Mouse (Mus musculus) stomach, embryonic 14.5 days (tissue): ENCODE data around the gene Cnnm2. TPM values are rescaled to one million over a fixed set of nuclear protein-coding genes. Genes with fewer than 3 reads are reported as not detected.

Experiments
- ATAC-seq: fragments of 200-750 bp; cut with Nextera tagmentation; 2 replicates; pipeline ENCODE4 v1.8.0; 2017; ENCODE audit warnings: low read depth, moderate TSS enrichment; ENCODE audit not compliant: insufficient number of reproducible peaks, insufficient read depth, low FRiP score
- H3K27ac ChIP-seq: fragments of 300-500 bp; sonication (generic); 2 replicates; pipeline ENCODE4 v1.5.1; 2014; ENCODE audit warnings: mild to moderate bottlenecking, low read length, moderate library complexity, mixed read lengths
- H3K27me3 ChIP-seq: fragments of 300-500 bp; sonication (generic); 2 replicates; pipeline ENCODE4 v1.6.1; 2014; ENCODE audit warnings: low read length, control low read depth, mixed read lengths; ENCODE audit not compliant: control insufficient read depth, insufficient read depth
- H3K36me3 ChIP-seq: fragments of 300-500 bp; sonication (generic); 2 replicates; pipeline ENCODE4 v1.6.1; 2014; ENCODE audit warnings: mild to moderate bottlenecking, control low read depth, low read length, moderate library complexity, mixed read lengths; ENCODE audit not compliant: control insufficient read depth, insufficient read depth
- H3K4me1 ChIP-seq: fragments of 300-500 bp; sonication (generic); 2 replicates; pipeline ENCODE4 v1.6.1; 2014; ENCODE audit warnings: low read length, control low read depth, mixed read lengths; ENCODE audit not compliant: control insufficient read depth, insufficient read depth
- H3K4me2 ChIP-seq: fragments of 300-500 bp; sonication (generic); replicated peaks from 2 replicates; pipeline ENCODE4 v1.6.1; 2014; ENCODE audit warnings: low read depth, low read length, control low read depth
- H3K4me3 ChIP-seq: fragments of 300-500 bp; sonication (generic); 2 replicates; pipeline ENCODE4 v1.5.1; 2014; ENCODE audit warnings: low read depth, low read length, control low read depth
- H3K9ac ChIP-seq: fragments of 300-500 bp; sonication (generic); replicated peaks from 2 replicates; pipeline ENCODE4 v1.6.1; 2014; ENCODE audit warnings: low read depth, mild to moderate bottlenecking, control low read depth, low read length, moderate library complexity, mixed read lengths
- H3K9me3 ChIP-seq: fragments of 300-500 bp; sonication (generic); 2 replicates; pipeline ENCODE4 v1.6.1; 2016; ENCODE audit warnings: low read depth, low read length, control low read depth; ENCODE audit not compliant: control insufficient read depth
- WGBS: fragments of 180-500 bp; shearing (Covaris S2); extraction: QIAGEN DNeasy Blood & Tissue Kit; methylation state at CpG from one replicate; pipeline ENCODE4 v1.1.7; 2014; 5-methylcytosine and 5-hydroxymethylcytosine counted together
- polyA plus RNA-seq: library from polyadenylated mRNA; unstranded; fragments of >200 nt; fragmentation: Nextera tagmentation; extraction: Ambion mirVana; gene quantifications from 2 replicates; pipeline ENCODE4 v1.2.1, GENCODE M21; 2014

Gene Cnnm2
- polyA plus RNA-seq, 1 experiment from 2014 or later, result 2.5 TPM

GRCm38 (mm10) chr19:46890657-46891056 is 129.3 kb downstream of the Cnnm2 start:
- Histone ChIP-seq H3K4me1 (no peaks in the 10 kb centered on the region), H3K4me2 (no peak overlapping the region), H3K27ac (no peak overlapping the region), H3K9me3 (no peaks in the 10 kb centered on the region), H3K9ac (no peak overlapping the region), H3K4me3 (no peak overlapping the region), H3K36me3 (peaks cover 56% of the 10 kb centered on the region), H3K27me3 (no peaks in the 10 kb centered on the region)
- no peak for ATAC-seq
- WGBS, result 89% methylated on average over 8 of the region's 8 CpGs

- Histone ChIP-seq H3K4me2 (no peak overlapping the region), H3K27me3 (no peaks in the 10 kb centered on the region), H3K27ac (no peak overlapping the region), H3K4me1 (no peaks in the 10 kb centered on the region), H3K36me3 (peaks cover 57% of the 10 kb centered on the region), H3K9ac (no peak overlapping the region), H3K4me3 (no peak overlapping the region), H3K9me3 (no peaks in the 10 kb centered on the region)
- no peak for ATAC-seq
- 64% methylated on average over 3 of the region's 3 CpGs for WGBS
Observed at GRCm38 (mm10) chr19:46892856-46893255, 131.5 kb downstream of the Cnnm2 start.

- Histone ChIP-seq H3K4me2 (no peak overlapping the region), H3K27ac (no peak overlapping the region), H3K27me3 (no peaks in the 10 kb centered on the region), H3K4me1 (no peaks in the 10 kb centered on the region), H3K9ac (no peak overlapping the region), H3K9me3 (no peaks in the 10 kb centered on the region), H3K36me3 (peaks cover 58% of the 10 kb centered on the region), H3K4me3 (no peak overlapping the region)
- ATAC-seq, result no peak
- 74% methylated on average over 7 of the region's 7 CpGs for WGBS
Observed at GRCm38 (mm10) chr19:46893484-46893883, 132.1 kb downstream of the Cnnm2 start.

GRCm38 (mm10) chr19:46897135-46897534 is 135.7 kb downstream of the Cnnm2 start:
- H3K9ac ChIP-seq, result no peak overlapping the region
- no peaks in the 10 kb centered on the region for H3K27me3 ChIP-seq
- H3K9me3 ChIP-seq, result no peaks in the 10 kb centered on the region
- H3K4me2 ChIP-seq, result no peak overlapping the region
- no peaks in the 10 kb centered on the region for H3K4me1 ChIP-seq
- H3K4me3 ChIP-seq, result no peak overlapping the region
- H3K36me3 ChIP-seq, result peaks cover 36% of the 10 kb centered on the region
- 81% methylated on average over 3 of the region's 3 CpGs for WGBS
- ATAC-seq, result no peak
- H3K27ac ChIP-seq, result no peak overlapping the region

- H3K9me3 ChIP-seq, result no peaks in the 10 kb centered on the region
- WGBS, result 78% methylated on average over 5 of the region's 5 CpGs
- H3K9ac ChIP-seq, result no peak overlapping the region
- no peak for ATAC-seq
- H3K27me3 ChIP-seq, result no peaks in the 10 kb centered on the region
- H3K4me2 ChIP-seq, result no peak overlapping the region
- no peak overlapping the region for H3K27ac ChIP-seq
- no peaks in the 10 kb centered on the region for H3K4me1 ChIP-seq
- peaks cover 31% of the 10 kb centered on the region for H3K36me3 ChIP-seq
- no peak overlapping the region for H3K4me3 ChIP-seq
Observed at GRCm38 (mm10) chr19:46898222-46898621, 136.8 kb downstream of the Cnnm2 start.

- Histone ChIP-seq H3K9me3 (no peaks in the 10 kb centered on the region), H3K9ac (no peak overlapping the region), H3K4me1 (no peaks in the 10 kb centered on the region), H3K36me3 (peaks cover 39% of the 10 kb centered on the region), H3K27me3 (no peaks in the 10 kb centered on the region), H3K4me2 (no peak overlapping the region), H3K4me3 (no peak overlapping the region), H3K27ac (no peak overlapping the region)
- no peak for ATAC-seq
- 54% methylated on average over 5 of the region's 5 CpGs for WGBS
Observed at GRCm38 (mm10) chr19:46899306-46899705, 137.9 kb downstream of the Cnnm2 start.

- H3K4me1 ChIP-seq, result no peaks in the 10 kb centered on the region
- H3K27ac ChIP-seq, result no peak overlapping the region
- ATAC-seq, result no peak
- WGBS, result 67% methylated on average over 5 of the region's 5 CpGs
- H3K9me3 ChIP-seq, result no peaks in the 10 kb centered on the region
- peaks cover 41% of the 10 kb centered on the region for H3K36me3 ChIP-seq
- H3K4me3 ChIP-seq, result no peak overlapping the region
- H3K27me3 ChIP-seq, result no peaks in the 10 kb centered on the region
- no peak overlapping the region for H3K4me2 ChIP-seq
- H3K9ac ChIP-seq, result no peak overlapping the region
Observed at GRCm38 (mm10) chr19:46899871-46900270, 138.5 kb downstream of the Cnnm2 start.

GRCm38 (mm10) chr19:46900786-46901185 is 139.4 kb downstream of the Cnnm2 start:
- Histone ChIP-seq H3K27me3 (no peaks in the 10 kb centered on the region), H3K4me3 (no peak overlapping the region), H3K4me1 (no peaks in the 10 kb centered on the region), H3K9ac (no peak overlapping the region), H3K9me3 (no peaks in the 10 kb centered on the region), H3K4me2 (no peak overlapping the region), H3K36me3 (peaks cover 36% of the 10 kb centered on the region), H3K27ac (no peak overlapping the region)
- WGBS, result 92% methylated on average over 6 of the region's 6 CpGs
- no peak for ATAC-seq

- Histone ChIP-seq H3K9ac (no peak overlapping the region), H3K27ac (no peak overlapping the region), H3K9me3 (no peaks in the 10 kb centered on the region), H3K4me1 (no peaks in the 10 kb centered on the region), H3K4me2 (no peak overlapping the region), H3K36me3 (peaks cover 33% of the 10 kb centered on the region), H3K27me3 (no peaks in the 10 kb centered on the region), H3K4me3 (no peak overlapping the region)
- no peak for ATAC-seq
- WGBS, result 86% methylated on average over 5 of the region's 5 CpGs
Observed at GRCm38 (mm10) chr19:46901323-46901722, 139.9 kb downstream of the Cnnm2 start.
